Comparison of ENCODE assay signal across 21 mouse cellular contexts in genomic region chr15:11572063-11572462, GRCm38 (mm10).
DNase-seq lines count a peak whose midpoint lies in the region; ATAC-seq lines count a peak whose summit lies in the region.
"Had no signal": no experiment of that assay in that cellular context is flagged by ENCODE, and none has a peak within 500 bp of the region (broad histone marks: within the 10 kb centered on the region; RNA-seq: fewer than 3 reads in every experiment).

No protein-coding gene starts in this region.

- ATAC-seq in kidney, embryonic 15.5 days (replicated peaks; ENCODE audit: low FRiP score), result no peak
- ATAC-seq: forebrain, embryonic 15.5 days; liver, embryonic 12.5 days had no signal

- no peaks in the 10 kb centered on the region for H3K27me3 ChIP-seq in kidney, embryonic 15.5 days
- H3K27me3 ChIP-seq: forebrain, embryonic 15.5 days; hindbrain, embryonic 13.5 days; limb, embryonic 13.5 days; liver, embryonic 12.5 days; neural tube, embryonic 15.5 days; stomach, embryonic 15.5 days had no signal

- H3K4me3 ChIP-seq in kidney, embryonic 15.5 days (replicated peaks), result no peak overlapping the region
- H3K4me3 ChIP-seq: embryonic facial prominence, embryonic 10.5 days; forebrain, embryonic 15.5 days; hindbrain, embryonic 13.5 days; limb, embryonic 13.5 days; liver, embryonic 12.5 days; neural tube, embryonic 15.5 days; stomach, embryonic 15.5 days had no signal

- H3K4me2 ChIP-seq in kidney, embryonic 15.5 days, result no peak overlapping the region
- H3K4me2 ChIP-seq: forebrain, embryonic 15.5 days; heart, embryonic 11.5 days; hindbrain, embryonic 13.5 days; limb, embryonic 13.5 days; liver, embryonic 12.5 days; midbrain, embryonic 11.5 days; neural tube, embryonic 15.5 days; stomach, embryonic 15.5 days had no signal

- H3K4me1 ChIP-seq in kidney, embryonic 15.5 days, result no peaks in the 10 kb centered on the region
- H3K4me1 ChIP-seq: embryonic facial prominence, embryonic 10.5 days; forebrain, embryonic 15.5 days; hindbrain, embryonic 13.5 days; limb, embryonic 13.5 days; liver, embryonic 12.5 days; neural tube, embryonic 15.5 days; stomach, embryonic 15.5 days had no signal

- DNase-seq in adrenal gland, postnatal 25 days, result peak; percentile 18
- DNase-seq in adrenal gland, adult 18-20 months (ENCODE audit: low spot score in 2 of 2), result no peak
- peak; percentile 38 for DNase-seq in lung, postnatal 10 days
- no peak for DNase-seq in lung, postnatal 25 days (ENCODE audit: low spot score)
- peak; percentile 41 to 52 for DNase-seq in kidney, postnatal 4 days
- DNase-seq in cerebellum, adult 11-12 months, result no peak
- no peak for DNase-seq in urinary bladder, adult 2 months (ENCODE audit: low spot score)
- DNase-seq: cerebellum, postnatal 10 days; layer of hippocampus, adult 9-11 months; lung, adult 18-20 months; thymus, postnatal 25 days had no signal

- no peak overlapping the region for H3K9ac ChIP-seq in kidney, embryonic 15.5 days
- H3K9ac ChIP-seq: forebrain, embryonic 15.5 days; hindbrain, embryonic 13.5 days; limb, embryonic 13.5 days; liver, embryonic 12.5 days; neural tube, embryonic 15.5 days; stomach, embryonic 15.5 days had no signal

- 82% methylated on average over 4 of the region's 4 CpGs for WGBS in kidney, embryonic 15.5 days

- no peaks in the 10 kb centered on the region for H3K36me3 ChIP-seq in kidney, embryonic 15.5 days
- H3K36me3 ChIP-seq: embryonic facial prominence, embryonic 10.5 days; forebrain, embryonic 15.5 days; hindbrain, embryonic 13.5 days; limb, embryonic 13.5 days; liver, embryonic 12.5 days; neural tube, embryonic 15.5 days; stomach, embryonic 15.5 days had no signal

- H3K9me3 ChIP-seq in kidney, embryonic 15.5 days (replicated peaks), result no peaks in the 10 kb centered on the region
- H3K9me3 ChIP-seq: embryonic facial prominence, embryonic 10.5 days; forebrain, embryonic 15.5 days; hindbrain, embryonic 13.5 days; limb, embryonic 13.5 days; liver, embryonic 12.5 days; neural tube, embryonic 15.5 days; stomach, embryonic 15.5 days had no signal

- H3K27ac ChIP-seq in kidney, embryonic 15.5 days, result 0 out of 2 replicates have a peak overlapping the region, but pooled peaks have one; percentile 3
- H3K27ac ChIP-seq: embryonic facial prominence, embryonic 10.5 days; forebrain, embryonic 15.5 days; hindbrain, embryonic 13.5 days; limb, embryonic 13.5 days; liver, embryonic 12.5 days; neural tube, embryonic 15.5 days; stomach, embryonic 15.5 days had no signal

Comparison
In these comparisons a context has a peak if more than half of its experiments do, and no peak if none do; other contexts are left out.
1. DNase-seq: peak in adrenal gland, postnatal 25 days (single experiment), lung, postnatal 10 days (single experiment) and kidney, postnatal 4 days (2 of 2); none in adrenal gland, adult 18-20 months (0 of 2), lung, postnatal 25 days (single experiment), cerebellum, adult 11-12 months (single experiment) and urinary bladder, adult 2 months (single experiment).